Mouse (Mus musculus) limb, embryonic 15.5 days (tissue): ENCODE data around the gene Ccnt2. TPM values are rescaled to one million over a fixed set of nuclear protein-coding genes. Genes with fewer than 3 reads are reported as not detected.

Experiments
- ATAC-seq: fragments of 200-750 bp; cut with Nextera tagmentation; 2 replicates; pipeline ENCODE4 v1.8.0; 2017; ENCODE audit warnings: low read depth, moderate TSS enrichment; ENCODE audit not compliant: insufficient number of reproducible peaks, low FRiP score, low TSS enrichment
- H3K27ac ChIP-seq: fragments of 300-500 bp; sonication (generic); 2 replicates; pipeline ENCODE4 v1.5.1; 2015; ENCODE audit warnings: moderate library complexity, mild to moderate bottlenecking, inconsistent platforms
- H3K27me3 ChIP-seq: fragments of 300-500 bp; sonication (generic); 2 replicates; pipeline ENCODE4 v1.6.1; 2015; ENCODE audit warnings: inconsistent platforms
- H3K36me3 ChIP-seq: fragments of 300-500 bp; sonication (generic); 2 replicates; pipeline ENCODE4 v1.6.1; 2015; ENCODE audit warnings: inconsistent platforms
- H3K4me1 ChIP-seq: fragments of 300-500 bp; sonication (generic); 2 replicates; pipeline ENCODE4 v1.6.1; 2015; ENCODE audit warnings: inconsistent platforms
- H3K4me2 ChIP-seq: fragments of 300-500 bp; sonication (generic); 2 replicates; pipeline ENCODE4 v1.6.1; 2015; ENCODE audit warnings: mild to moderate bottlenecking, inconsistent platforms
- H3K4me3 ChIP-seq: fragments of 300-500 bp; sonication (generic); 2 replicates; pipeline ENCODE4 v1.5.1; 2015; ENCODE audit warnings: mild to moderate bottlenecking, inconsistent platforms
- H3K9ac ChIP-seq: fragments of 300-500 bp; sonication (generic); 2 replicates; pipeline ENCODE4 v1.6.1; 2015; ENCODE audit warnings: inconsistent platforms
- H3K9me3 ChIP-seq: fragments of 300-500 bp; sonication (generic); 2 replicates; pipeline ENCODE4 v1.6.1; 2016; ENCODE audit warnings: inconsistent platforms
- WGBS: fragments of 180-500 bp; shearing (Covaris S2); methylation state at CpG from one replicate; pipeline ENCODE4 v1.1.7; 2015; 5-methylcytosine and 5-hydroxymethylcytosine counted together
- polyA plus RNA-seq: library from polyadenylated mRNA; unstranded; fragments of >200 nt; fragmentation: Nextera tagmentation; extraction: Ambion mirVana; gene quantifications from 2 replicates; pipeline ENCODE4 v1.2.1, GENCODE M21; 2015

Ccnt2 gene
- polyA plus RNA-seq, 1 experiment from 2014 or later, result 76.9 TPM

- Histone ChIP-seq H3K9me3 (peaks cover 5% of the 10 kb centered on the region; the same call in 1 of the 2 replicates), H3K27me3 (no peaks in the 10 kb centered on the region), H3K4me3 (no peak overlapping the region), H3K4me1 (no peaks in the 10 kb centered on the region), H3K27ac (no peak overlapping the region), H3K9ac (no peak overlapping the region), H3K4me2 (no peak overlapping the region), H3K36me3 (no peaks in the 10 kb centered on the region)
- 63% methylated on average over 7 of the region's 7 CpGs for WGBS
- no peak for ATAC-seq
Observed at GRCm38 (mm10) chr1:127850075-127850610, 76.2 kb downstream of the Ccnt2 start.

DNA sequence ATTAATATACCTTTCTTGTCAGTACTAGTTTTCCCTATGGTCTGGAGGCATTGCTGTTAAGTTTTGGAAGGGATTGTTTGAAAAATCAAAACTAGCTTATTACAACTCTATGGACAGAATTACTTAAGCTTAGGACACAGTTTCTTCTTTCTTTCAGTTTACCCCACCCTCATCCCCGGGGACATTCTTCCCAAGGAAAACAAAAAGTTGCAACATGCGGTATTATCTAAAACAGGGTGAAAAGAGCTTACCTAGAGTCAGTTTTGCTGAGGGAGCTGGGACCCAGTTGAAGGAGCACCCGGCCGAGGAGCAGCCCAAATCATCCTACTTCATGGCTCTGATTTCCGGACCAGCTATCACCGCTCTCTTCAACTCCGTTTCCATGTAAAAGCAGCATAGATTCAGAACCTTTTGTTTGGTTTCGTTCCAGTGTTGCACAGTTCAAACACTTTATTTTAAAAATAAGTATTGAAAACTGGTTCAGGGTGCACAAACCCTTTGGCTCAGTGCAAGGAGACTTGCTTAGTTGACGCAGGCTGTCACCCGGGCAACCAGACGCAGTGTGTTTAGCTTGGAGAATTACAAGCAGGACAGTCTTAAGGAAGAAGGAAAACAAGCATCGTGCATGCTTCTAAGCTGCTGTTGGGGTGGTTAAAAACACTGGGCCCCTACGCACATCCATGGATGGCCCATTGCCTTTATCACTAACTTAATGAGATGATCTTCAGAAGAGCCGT, 80.7 kb downstream of the Ccnt2 start, which contains the start of gene Map3k19:
Gene Map3k19, minus strand, starts transcription at position 546 of the 737 bp plus-strand sequence.
- no peaks in the 10 kb centered on the region for H3K36me3 ChIP-seq
- no peak within 1 kb of the TSS for H3K4me2 ChIP-seq
- H3K4me1 ChIP-seq, result no peaks in the 10 kb centered on the region
- ATAC-seq, result no peak
- WGBS, result 80% methylated on average over 14 of the region's 14 CpGs
- H3K9me3 ChIP-seq, result peaks cover 5% of the 10 kb centered on the region; the same call in 1 of the 2 replicates
- no peak within 1 kb of the TSS for H3K27ac ChIP-seq
- no peaks in the 10 kb centered on the region for H3K27me3 ChIP-seq
- H3K4me3 ChIP-seq, result no peak within 1 kb of the TSS
- no peak within 1 kb of the TSS for H3K9ac ChIP-seq

Other genes starting within 250 kb of the Ccnt2 start
- 0.55 and 1.4 TPM in 2 replicates for gene Tmem163, start 94.6 kb upstream of the Ccnt2 start, polyA plus RNA-seq
- gene Acmsd, start 44.8 kb upstream of the Ccnt2 start, polyA plus RNA-seq, result 0.06 and 0.07 TPM in 2 replicates
- gene Map3k19, start 80.9 kb downstream of the Ccnt2 start, polyA plus RNA-seq, result not detected in 2 replicates
- gene Rab3gap1, start 94.6 kb downstream of the Ccnt2 start, polyA plus RNA-seq, result 21.7 and 22.5 TPM in 2 replicates